Mouse (Mus musculus) neural tube, embryonic 15.5 days (tissue): Measurements from ENCODE around the gene Kdr. TPM values are rescaled to one million over a fixed set of nuclear protein-coding genes. Genes with fewer than 3 reads are reported as not detected.

Experiments
- ATAC-seq: fragments of 200-750 bp; cut with Nextera tagmentation; 2 replicates; pipeline ENCODE4 v1.8.0; 2017; ENCODE audit warnings: mild to moderate bottlenecking, moderate TSS enrichment, moderate library complexity; ENCODE audit not compliant: low FRiP score
- H3K27ac ChIP-seq: fragments of 300-500 bp; sonication (generic); replicated peaks from 2 replicates; pipeline ENCODE4 v1.5.1; 2015; ENCODE audit warnings: mild to moderate bottlenecking, inconsistent platforms
- H3K27me3 ChIP-seq: fragments of 300-500 bp; sonication (generic); replicated peaks from 2 replicates; pipeline ENCODE4 v1.6.1; 2015; ENCODE audit warnings: inconsistent platforms
- H3K36me3 ChIP-seq: fragments of 300-500 bp; sonication (generic); 2 replicates; pipeline ENCODE4 v1.6.1; 2015; ENCODE audit warnings: inconsistent platforms
- H3K4me1 ChIP-seq: fragments of 300-500 bp; sonication (generic); 2 replicates; pipeline ENCODE4 v1.6.1; 2015; ENCODE audit warnings: inconsistent platforms
- H3K4me2 ChIP-seq: fragments of 300-500 bp; sonication (generic); 2 replicates; pipeline ENCODE4 v1.6.1; 2015; ENCODE audit warnings: inconsistent platforms, mild to moderate bottlenecking, moderate library complexity
- H3K4me3 ChIP-seq: fragments of 300-500 bp; sonication (generic); replicated peaks from 2 replicates; pipeline ENCODE4 v1.5.1; 2015; ENCODE audit warnings: mild to moderate bottlenecking, inconsistent platforms
- H3K9ac ChIP-seq: fragments of 300-500 bp; sonication (generic); replicated peaks from 2 replicates; pipeline ENCODE4 v1.6.1; 2015; ENCODE audit warnings: mild to moderate bottlenecking, inconsistent platforms
- H3K9me3 ChIP-seq: fragments of 300-500 bp; sonication (generic); replicated peaks from 2 replicates; pipeline ENCODE4 v1.6.1; 2016; ENCODE audit warnings: inconsistent platforms
- WGBS: fragments of 180-500 bp; shearing (Covaris S2); methylation state at CpG from one replicate; pipeline ENCODE4 v1.1.7; 2015; ENCODE audit warnings: mixed read lengths; 5-methylcytosine and 5-hydroxymethylcytosine counted together
- polyA plus RNA-seq: library from polyadenylated mRNA; unstranded; fragments of >200 nt; fragmentation: Nextera tagmentation; extraction: Ambion mirVana; gene quantifications from 2 replicates; pipeline ENCODE4 v1.2.1, GENCODE M21; 2015

Gene Kdr
- polyA plus RNA-seq, 1 experiment from 2014 or later = 20.0 TPM

DNA sequence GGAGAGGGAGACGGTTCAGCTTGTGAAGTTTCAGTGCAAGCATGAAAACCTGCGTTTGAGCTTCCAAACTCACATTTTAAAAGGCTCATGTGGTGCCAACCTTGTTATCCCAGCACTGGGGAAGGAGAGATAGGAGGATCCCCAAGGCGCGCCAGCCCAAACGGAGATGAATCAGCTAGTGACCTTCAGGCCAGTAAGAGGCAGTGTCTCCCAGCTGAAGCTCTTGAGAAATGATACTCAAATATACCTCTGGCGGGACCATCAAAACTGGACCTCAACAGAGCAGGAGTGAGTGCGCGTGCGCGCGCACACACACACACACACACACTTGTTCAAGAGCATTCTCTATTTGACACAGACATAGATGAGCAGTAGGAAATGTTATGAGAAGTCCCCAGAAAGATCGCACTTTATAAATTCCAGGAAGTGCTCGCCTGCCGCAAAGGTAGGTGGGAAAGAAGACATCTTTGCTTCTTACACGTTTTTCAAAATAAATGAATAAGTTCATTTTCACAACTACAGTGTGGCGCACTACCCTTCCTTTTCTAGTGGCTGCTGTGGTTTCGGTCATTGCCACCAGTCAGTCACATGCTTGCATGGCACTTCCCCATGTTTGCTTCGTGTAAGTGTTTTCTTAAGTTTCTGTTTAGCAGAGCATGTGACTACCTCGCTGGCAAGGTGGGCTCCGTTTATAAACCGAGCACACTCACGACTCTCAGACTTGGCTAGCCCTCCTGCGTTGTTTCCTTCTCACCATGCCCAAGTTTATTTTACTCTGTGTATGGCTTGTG lies 2.5 kb upstream of the Kdr start:
- 80% methylated on average over 23 of the region's 23 CpGs for WGBS
- Histone ChIP-seq H3K4me1 (peaks cover 19% of the 10 kb centered on the region), H3K4me2 (no peak overlapping the region), H3K27me3 (peaks cover 42% of the 10 kb centered on the region), H3K9me3 (no peaks in the 10 kb centered on the region), H3K4me3 (no peak overlapping the region), H3K27ac (no peak overlapping the region), H3K9ac (no peak overlapping the region), H3K36me3 (no peaks in the 10 kb centered on the region)
- no peak for ATAC-seq

DNA sequence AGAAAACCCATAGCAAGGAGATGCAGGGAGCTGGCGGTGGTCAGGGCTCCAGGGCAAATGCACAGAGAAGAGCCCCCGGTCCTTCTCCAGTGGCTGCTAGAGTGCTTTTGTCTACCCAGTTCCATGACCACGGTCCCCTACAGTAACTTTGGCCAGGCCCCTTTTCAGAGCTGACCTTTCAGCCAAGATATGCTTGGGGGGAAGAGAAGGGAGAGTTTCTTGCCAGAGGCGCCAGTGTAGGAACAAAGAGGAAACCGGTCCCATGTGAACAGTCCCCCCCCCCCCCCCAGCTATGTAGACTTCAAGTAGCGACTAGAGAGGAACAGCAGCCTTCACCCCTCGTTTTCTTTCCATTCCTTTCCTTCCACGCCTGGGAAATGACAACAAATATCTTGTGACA lies 850 bp upstream of the Kdr start:
- H3K9ac ChIP-seq = 0 out of 2 replicates have a peak overlapping the region, but pooled peaks have one; percentile 47
- no peaks in the 10 kb centered on the region for H3K9me3 ChIP-seq
- H3K27me3 ChIP-seq = peaks cover 42% of the 10 kb centered on the region
- H3K27ac ChIP-seq = no peak overlapping the region
- H3K4me3 ChIP-seq = peak overlapping the region; percentile 63
- WGBS = 8% methylated on average over 8 of the region's 8 CpGs
- peaks cover 19% of the 10 kb centered on the region for H3K4me1 ChIP-seq
- ATAC-seq = no peak
- H3K4me2 ChIP-seq = peak overlapping the region; percentile 99
- H3K36me3 ChIP-seq = no peaks in the 10 kb centered on the region

DNA sequence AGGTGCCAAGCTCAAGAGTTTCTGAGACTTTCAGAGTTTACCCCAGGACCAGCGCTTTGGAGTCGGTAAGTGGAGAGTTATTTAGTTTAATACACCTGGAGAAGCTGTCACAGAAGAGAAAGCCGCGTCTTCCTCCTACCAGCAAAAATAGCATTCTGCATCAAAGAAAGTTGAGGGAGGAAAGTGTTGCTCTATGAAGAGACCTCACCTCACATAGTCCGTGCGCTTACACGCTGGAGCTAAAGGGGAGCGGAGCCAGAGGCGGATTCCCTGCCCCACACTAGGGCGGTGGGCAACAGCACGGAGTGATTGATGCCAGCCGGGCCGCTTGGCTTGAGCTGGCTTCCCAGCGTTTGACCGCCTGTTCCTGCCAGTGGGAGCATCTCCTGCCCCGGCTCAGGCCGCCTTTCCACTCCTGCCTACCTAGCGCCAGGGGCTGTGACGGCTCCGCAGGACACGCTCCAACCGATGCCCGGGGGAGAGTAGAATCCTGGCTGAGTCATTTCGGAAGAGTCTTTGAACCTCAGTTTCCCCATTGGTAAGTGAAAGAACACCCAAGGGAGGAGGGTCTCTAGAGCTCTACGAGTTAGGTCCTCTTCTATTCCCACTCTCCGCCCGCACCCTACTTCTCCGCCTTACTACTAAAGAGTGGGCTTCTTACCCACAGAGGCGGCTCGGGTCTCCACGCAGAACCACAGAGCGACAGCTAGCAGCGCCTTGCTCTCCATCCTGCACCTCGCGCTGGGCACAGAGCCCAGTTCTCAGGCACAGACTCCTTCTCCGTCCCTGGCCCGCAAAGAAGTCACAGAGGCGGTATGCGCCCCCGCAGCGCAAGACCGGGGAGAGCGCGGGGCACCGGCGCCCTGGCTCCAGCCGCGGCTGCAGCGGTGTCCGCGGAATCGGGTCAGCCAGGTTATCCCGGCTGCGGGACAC lies 551 bp downstream of the Kdr start:
- 2% methylated on average over 54 of the region's 54 CpGs for WGBS
- H3K9ac ChIP-seq = peak overlapping the region; percentile 47
- H3K9me3 ChIP-seq = no peaks in the 10 kb centered on the region
- H3K36me3 ChIP-seq = no peaks in the 10 kb centered on the region
- peak overlapping the region; percentile 99 for H3K4me2 ChIP-seq
- H3K4me1 ChIP-seq = peaks cover 19% of the 10 kb centered on the region
- H3K27ac ChIP-seq = peak overlapping the region; percentile 58; the same call in 1 of the 2 replicates
- H3K27me3 ChIP-seq = peaks cover 42% of the 10 kb centered on the region
- H3K4me3 ChIP-seq = peak overlapping the region; percentile 63
- peak; percentile 79 for ATAC-seq

DNA sequence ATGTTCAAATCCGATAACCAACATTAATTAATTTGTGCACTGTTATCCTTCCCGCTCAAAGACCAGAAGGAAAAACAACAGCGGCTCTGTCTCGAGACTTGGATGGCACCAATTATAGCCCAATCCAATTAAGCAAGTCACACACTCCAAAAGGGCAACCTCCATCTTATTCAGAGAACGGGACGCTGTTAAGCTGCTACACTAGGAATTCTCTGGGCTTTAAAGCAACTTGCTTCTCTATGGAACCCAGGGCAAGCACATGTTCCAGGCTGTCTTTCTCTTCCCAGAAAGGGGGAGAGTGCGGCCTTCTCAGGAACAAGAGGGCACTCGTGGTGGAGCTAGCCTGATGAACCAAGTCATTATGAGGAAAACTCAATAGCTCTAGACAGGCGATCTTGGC lies 1.6 kb downstream of the Kdr start:
- Histone ChIP-seq H3K27me3 (peaks cover 42% of the 10 kb centered on the region), H3K36me3 (no peaks in the 10 kb centered on the region), H3K4me2 (0 out of 2 replicates have a peak overlapping the region, but pooled peaks have one; percentile 5), H3K27ac (0 out of 2 replicates have a peak overlapping the region, but pooled peaks have one; percentile 18), H3K4me3 (peak overlapping the region; percentile 19), H3K4me1 (peaks cover 19% of the 10 kb centered on the region), H3K9ac (no peak overlapping the region), H3K9me3 (no peaks in the 10 kb centered on the region)
- ATAC-seq = no peak
- 47% methylated on average over 9 of the region's 9 CpGs for WGBS

DNA sequence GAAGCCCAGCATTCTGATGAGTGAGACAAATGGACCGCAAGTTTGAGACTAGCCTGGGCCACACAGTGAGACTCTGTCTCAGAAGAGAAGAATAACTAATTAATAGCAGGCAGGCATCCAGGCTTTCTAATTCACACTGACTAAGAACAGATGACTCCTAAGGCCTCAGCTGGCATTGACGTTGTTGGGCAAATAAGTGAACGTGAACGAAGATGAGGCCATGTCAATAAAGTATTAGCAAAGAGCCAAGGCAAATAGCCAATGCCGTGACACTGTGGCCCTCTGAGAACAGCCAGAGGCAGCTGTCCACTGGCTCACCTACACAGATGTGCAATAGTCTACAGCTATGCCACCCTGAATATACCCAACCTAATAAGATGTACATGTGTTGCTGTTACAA lies 2.9 kb downstream of the Kdr start:
- Histone ChIP-seq H3K4me3 (no peak overlapping the region), H3K9ac (no peak overlapping the region), H3K4me1 (peaks cover 19% of the 10 kb centered on the region), H3K9me3 (no peaks in the 10 kb centered on the region), H3K4me2 (no peak overlapping the region), H3K36me3 (no peaks in the 10 kb centered on the region), H3K27ac (no peak overlapping the region), H3K27me3 (peaks cover 38% of the 10 kb centered on the region)
- ATAC-seq = no peak
- WGBS = 61% methylated on average over 5 of the region's 5 CpGs

DNA sequence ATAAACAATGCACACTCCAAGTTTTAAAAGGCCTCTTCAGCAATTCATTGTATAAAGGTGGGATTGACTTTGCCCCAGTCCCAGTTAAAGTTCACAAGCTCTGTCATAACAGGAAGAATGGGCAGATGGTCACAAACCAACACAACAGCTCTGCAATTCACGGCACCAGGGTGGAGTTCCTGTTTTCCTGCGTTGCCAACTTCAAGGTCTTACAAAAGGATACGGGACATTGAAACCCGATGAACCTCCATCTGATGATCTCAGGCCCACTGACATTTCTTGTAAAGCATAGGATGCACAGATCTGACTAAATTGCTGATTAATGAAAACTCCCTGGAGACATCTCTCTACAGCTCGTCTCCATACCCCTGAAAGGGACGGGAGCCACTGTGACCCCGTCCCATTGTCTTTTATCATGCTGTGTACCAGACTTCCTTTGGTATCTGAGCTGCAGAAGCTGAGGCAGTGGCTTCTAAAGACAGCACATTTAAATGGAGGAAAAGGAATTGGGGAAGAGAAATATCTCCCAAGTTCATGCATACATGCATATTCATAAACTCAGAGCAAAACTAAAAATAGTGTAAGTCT lies 3.6 kb downstream of the Kdr start:
- no peak overlapping the region for H3K4me3 ChIP-seq
- peaks cover 19% of the 10 kb centered on the region for H3K4me1 ChIP-seq
- H3K4me2 ChIP-seq = no peak overlapping the region
- no peak for ATAC-seq
- no peaks in the 10 kb centered on the region for H3K9me3 ChIP-seq
- H3K36me3 ChIP-seq = no peaks in the 10 kb centered on the region
- no peak overlapping the region for H3K9ac ChIP-seq
- H3K27me3 ChIP-seq = peaks cover 31% of the 10 kb centered on the region
- WGBS = 57% methylated on average over 7 of the region's 7 CpGs
- H3K27ac ChIP-seq = no peak overlapping the region

DNA sequence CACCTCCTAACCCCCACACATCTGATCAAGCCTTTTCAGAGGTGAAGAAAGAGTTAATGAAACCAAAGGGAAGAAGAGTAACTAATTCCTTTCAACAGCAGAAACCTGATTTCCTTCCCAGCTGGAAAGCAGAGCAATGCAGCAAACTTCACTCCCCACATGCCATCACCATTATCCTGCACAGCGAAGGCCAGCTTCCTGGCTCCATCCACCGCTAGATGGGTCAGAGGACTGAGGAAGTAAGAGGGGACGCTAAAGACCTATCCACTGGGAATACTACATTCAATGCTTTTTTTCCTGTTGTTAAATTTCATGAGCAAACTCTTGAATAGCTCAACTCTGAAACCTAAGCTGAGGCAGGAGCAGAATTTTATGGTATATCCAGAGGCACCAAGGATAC lies 8.4 kb downstream of the Kdr start:
- Histone ChIP-seq H3K27ac (no peak overlapping the region), H3K9ac (no peak overlapping the region), H3K9me3 (no peaks in the 10 kb centered on the region), H3K4me2 (no peak overlapping the region), H3K36me3 (no peaks in the 10 kb centered on the region), H3K27me3 (no peaks in the 10 kb centered on the region), H3K4me1 (no peaks in the 10 kb centered on the region), H3K4me3 (no peak overlapping the region)
- no peak for ATAC-seq
- 45% methylated on average over 3 of the region's 3 CpGs for WGBS

DNA sequence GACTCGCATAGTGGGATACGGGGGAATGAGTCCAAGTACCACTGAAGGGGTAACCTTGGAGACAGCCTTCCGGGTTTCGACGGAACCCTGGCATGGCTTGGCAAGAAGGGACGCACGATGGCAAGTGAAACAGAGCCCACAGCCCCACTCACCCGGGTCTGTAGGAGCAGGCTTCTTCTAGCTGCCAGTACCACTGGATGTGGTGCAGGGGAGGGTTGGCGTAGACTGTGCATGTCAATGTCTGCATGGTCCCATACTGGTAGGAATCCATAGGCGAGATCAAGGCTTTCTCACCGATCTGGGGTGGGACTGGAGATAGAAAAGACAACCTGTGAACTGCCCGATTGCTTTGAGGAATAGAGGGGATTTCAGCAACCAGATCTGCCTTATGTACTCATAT lies 15.7 kb downstream of the Kdr start:
- Histone ChIP-seq H3K9me3 (no peaks in the 10 kb centered on the region), H3K9ac (no peak overlapping the region), H3K4me2 (no peak overlapping the region), H3K27me3 (no peaks in the 10 kb centered on the region), H3K4me1 (no peaks in the 10 kb centered on the region), H3K4me3 (no peak overlapping the region), H3K36me3 (no peaks in the 10 kb centered on the region), H3K27ac (no peak overlapping the region)
- 93% methylated on average over 12 of the region's 12 CpGs for WGBS
- no peak for ATAC-seq

DNA sequence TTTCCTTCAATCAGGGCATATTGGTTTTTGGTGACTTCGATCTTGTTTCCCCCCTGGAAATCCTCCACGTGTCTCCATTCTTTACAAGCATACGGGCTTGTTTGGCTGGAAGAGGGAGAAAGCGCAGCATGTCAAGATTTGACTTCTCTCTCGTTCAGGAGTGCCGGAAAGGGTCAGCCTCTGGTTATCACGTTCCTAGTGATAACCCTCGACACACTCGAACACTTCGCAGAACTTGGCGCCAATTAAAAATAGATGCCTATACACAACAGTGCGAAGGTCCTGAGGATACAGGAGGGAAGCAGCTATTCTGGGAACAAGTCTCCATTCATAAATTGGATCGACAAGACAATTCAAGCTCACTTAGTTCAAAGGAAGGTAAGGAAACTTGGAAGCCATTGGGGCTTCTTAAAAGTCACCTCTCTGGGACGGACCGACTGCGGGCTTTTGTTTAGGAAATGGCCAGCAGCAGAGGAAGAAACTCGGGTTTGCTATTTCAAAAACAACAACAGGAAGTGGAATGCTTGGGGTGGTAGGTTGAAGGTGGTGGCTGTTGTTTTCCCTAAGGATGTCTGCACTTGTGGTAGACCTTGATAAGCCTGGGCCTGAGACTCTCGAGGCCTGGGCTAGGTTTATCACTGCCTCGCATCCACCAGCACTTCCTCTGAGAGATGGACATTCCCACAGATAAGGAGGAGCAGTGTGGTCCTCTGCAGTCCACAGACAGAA lies 16.4 kb downstream of the Kdr start:
- no peaks in the 10 kb centered on the region for H3K36me3 ChIP-seq
- ATAC-seq = no peak
- H3K9me3 ChIP-seq = no peaks in the 10 kb centered on the region
- H3K4me3 ChIP-seq = no peak overlapping the region
- H3K9ac ChIP-seq = no peak overlapping the region
- H3K27me3 ChIP-seq = no peaks in the 10 kb centered on the region
- no peak overlapping the region for H3K4me2 ChIP-seq
- 86% methylated on average over 19 of the region's 19 CpGs for WGBS
- H3K4me1 ChIP-seq = no peaks in the 10 kb centered on the region
- no peak overlapping the region for H3K27ac ChIP-seq

DNA sequence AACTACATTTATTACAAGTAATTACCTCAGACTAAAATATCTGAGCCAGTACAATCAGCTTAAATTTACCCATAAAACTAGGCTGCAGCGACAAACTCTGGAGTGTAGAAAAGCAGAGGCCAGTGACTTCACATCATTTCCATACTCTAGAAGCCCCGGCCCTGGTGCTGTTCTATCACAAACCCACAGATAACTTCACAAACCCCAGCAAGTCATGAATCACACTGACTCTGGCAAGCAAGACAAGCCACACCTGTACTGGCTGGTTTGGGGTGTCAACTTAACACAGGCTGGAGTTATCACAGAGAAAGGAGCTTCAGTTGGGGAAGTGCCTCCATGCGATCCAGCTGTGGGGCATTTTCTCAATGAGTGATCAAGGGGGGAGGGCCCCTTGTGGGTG lies 18.4 kb downstream of the Kdr start:
- H3K27ac ChIP-seq = no peak overlapping the region
- no peaks in the 10 kb centered on the region for H3K4me1 ChIP-seq
- no peak overlapping the region for H3K4me2 ChIP-seq
- WGBS = 83% methylated on average over 3 of the region's 3 CpGs
- no peaks in the 10 kb centered on the region for H3K36me3 ChIP-seq
- H3K4me3 ChIP-seq = no peak overlapping the region
- H3K27me3 ChIP-seq = no peaks in the 10 kb centered on the region
- no peak for ATAC-seq
- H3K9ac ChIP-seq = no peak overlapping the region
- H3K9me3 ChIP-seq = no peaks in the 10 kb centered on the region

DNA sequence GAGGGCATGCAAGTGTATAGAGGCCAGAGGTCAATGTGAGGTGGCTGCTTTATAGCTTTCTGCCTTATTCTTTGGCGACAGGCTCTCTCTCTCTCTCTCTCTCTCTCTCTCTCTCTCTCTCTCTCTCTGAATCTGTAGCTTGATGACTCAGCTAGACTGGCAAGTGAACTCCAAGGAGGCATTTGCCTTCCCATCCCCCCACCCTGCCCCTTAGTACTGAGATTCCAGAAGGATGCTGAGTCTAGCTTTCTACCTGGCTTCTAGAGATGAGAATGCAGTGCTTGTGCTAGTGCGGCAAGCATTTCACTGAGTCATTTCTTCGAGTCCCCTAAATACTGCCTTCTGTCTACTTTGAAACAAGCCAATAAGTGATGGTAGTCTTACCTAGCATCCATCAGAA lies 21.7 kb downstream of the Kdr start:
- WGBS = 67% methylated on average over 3 of the region's 3 CpGs
- Histone ChIP-seq H3K27ac (no peak overlapping the region), H3K9me3 (no peaks in the 10 kb centered on the region), H3K4me1 (no peaks in the 10 kb centered on the region), H3K4me3 (no peak overlapping the region), H3K27me3 (no peaks in the 10 kb centered on the region), H3K4me2 (no peak overlapping the region), H3K9ac (no peak overlapping the region), H3K36me3 (no peaks in the 10 kb centered on the region)
- no peak for ATAC-seq
